Mouse (Mus musculus): ENCODE data around the gene Metrnl. TPM values are rescaled to one million over a fixed set of nuclear protein-coding genes. Genes with fewer than 3 reads are reported as not detected.

Metrnl gene
- total RNA-seq, 2 experiments from 2014 or later = 10.7 to 12.2 TPM

DNA sequence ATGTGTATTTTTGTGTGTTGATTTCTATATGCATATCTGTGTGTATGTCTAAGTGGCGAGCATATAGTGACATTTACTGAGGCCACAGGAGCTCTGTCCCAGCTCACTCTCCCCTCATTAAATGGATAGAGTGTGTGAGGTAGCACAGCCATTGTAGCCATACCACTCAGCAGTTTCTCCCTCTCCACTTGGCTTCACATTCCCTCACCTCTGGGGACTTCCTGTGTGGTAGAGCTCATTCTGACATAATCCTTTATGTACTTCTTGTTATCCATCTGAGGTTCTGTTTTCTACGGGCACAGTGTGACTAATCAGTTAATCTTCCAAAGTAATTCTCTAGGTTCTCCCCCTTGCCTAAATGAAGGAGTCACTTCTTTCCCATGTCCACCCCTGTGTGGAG is 21.1 kb downstream of the Metrnl start:
- no peak for DNase-seq (ENCODE audit: extremely low spot score in 1 of 2, low spot score in 1 of 2)

DNA sequence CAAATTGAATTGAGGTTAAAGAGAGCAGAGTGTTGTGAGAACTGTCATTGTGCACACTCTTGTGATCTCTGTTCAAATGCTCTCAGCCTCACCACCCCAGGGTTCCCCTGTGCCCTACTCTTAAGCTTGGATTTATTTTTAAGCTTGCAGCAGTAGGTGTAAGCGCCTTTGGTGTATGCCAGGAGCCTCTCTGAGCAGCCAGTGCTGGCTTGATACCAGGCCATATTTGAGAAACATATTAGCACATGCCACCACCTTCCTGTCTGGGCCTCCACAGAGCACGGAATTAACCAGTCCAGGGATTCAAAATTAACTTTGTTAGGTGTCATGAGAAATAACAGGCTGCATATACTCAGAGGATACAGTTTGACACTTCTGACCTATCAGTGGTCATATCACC is 25.3 kb downstream of the Metrnl start:
- no peak for DNase-seq (ENCODE audit: extremely low spot score in 1 of 2, low spot score in 1 of 2)

DNA sequence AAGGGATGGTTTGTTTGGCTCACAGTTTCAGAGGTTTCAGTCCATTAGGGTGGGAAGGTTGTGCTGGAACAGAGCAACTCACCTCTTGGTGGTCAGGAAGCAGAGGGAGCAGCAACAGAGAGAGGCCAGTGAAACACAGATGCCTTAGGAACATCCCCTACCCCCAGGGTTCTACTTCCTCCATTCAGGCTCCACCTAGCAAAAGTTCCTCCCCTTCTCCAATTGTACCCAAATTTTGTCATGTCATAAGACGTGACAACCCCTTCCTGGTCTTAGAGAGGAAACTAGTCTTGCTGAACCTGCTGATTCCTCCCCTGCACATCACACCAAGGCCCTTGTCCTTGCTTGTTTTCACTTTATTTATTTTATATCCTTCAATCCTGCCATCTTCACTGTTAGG is 32.8 kb downstream of the Metrnl start:
- DNase-seq (ENCODE audit: extremely low spot score in 1 of 2, low spot score in 1 of 2) = no peak

DNA sequence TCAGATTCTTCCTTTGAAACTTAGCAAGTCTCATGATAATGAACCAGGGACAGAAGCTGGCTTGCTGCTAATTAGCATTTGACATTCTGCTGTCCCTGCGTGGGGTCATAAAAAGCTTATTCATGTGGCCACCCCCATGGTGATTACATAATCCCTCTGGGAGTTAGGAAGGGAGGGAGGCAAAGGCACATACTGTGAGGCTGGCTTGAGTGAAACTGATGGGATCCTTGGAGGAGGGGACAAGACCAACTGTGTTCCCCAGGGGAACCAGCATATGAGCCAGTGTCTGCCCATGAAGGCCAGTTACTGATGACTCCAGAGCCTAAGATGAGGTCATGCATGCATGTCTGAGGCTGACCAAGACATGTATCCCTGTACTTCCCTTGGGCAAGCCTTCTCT is 33.5 kb downstream of the Metrnl start:
- no peak for DNase-seq (ENCODE audit: extremely low spot score in 1 of 2, low spot score in 1 of 2)

DNA sequence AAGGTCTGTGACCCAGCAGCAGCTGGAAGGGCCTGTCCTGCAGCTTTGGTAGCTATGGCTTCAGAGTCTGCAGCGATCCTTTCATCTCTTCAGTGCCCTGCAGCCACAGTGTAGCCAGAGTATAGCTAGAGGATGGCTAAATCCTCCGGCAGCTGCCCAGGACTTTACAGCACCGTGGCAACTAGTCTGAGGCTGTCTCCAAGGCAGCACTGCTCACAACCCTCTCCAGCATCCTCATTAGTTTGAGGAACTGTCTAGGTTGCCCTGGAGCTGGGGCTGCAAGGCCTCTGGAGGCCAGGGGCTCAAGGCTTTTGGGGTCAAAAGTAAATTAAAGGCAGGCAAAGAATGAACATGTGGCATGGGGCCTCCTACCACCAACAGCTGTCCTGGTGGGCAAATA is 37.3 kb downstream of the Metrnl start:
- no peak for DNase-seq (ENCODE audit: extremely low spot score in 1 of 2, low spot score in 1 of 2)

DNA sequence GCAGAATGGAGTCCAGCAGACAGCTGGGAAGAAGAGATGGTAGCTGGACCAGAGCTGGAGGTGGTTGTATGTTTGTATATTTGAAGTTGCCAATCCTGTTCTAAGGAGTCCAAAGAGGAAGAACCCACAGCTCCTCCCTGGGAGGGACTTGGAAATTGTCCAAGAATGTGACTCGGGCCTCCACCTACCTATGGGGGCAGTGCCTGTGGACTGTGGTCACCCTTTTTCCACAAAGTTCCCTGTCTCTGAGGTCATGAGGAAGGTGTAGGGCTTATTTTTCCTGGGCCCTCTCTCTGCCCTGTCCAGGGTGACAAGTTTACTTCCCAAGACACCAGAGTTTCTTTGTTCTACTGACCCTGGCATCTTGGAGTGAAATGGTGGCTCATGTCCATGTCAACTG is 39.6 kb downstream of the Metrnl start:
- DNase-seq (ENCODE audit: extremely low spot score in 1 of 2, low spot score in 1 of 2) = no peak

DNA sequence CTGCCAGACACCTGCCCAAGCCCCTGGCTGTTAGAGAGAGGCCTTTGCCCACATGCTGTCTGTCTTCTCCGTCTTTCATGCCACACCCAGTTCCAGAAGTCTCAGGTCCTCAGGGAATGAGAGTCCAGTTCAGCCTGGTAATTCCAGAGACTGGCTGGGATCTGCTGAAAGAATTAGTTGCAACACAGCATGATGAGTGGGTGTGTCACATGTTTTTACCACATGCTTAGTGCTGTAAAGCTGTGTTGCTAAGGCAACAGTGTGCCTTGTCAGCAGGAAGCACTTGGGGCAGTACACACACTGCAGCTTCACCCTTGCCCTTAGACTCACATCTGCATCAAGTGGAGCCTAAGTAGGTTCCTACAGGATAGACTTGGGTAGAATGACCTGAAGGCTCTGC is 40.1 kb downstream of the Metrnl start:
- peak in 1 of 2 experiments; percentile 15 for DNase-seq (ENCODE audit: extremely low spot score in 1 of 2, low spot score in 1 of 2)

DNA sequence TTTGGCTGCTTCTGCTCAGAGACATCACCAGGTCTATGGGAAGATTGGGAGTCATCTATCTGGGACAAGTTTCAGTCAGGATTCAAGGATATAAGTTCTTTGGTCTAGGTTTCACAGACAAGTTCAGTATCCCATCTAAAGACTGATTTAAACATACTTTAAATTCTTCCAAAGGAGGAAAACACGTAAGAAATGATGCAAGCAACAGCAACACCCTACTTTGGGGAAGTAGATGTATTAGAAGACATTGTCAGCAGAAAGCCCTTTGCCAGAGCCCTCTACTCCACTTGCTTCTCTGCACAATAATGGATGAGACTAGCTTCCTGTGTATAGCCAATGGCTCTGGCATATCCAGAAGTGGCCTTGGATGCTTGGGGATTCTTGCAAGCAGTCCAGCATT is 41.8 kb downstream of the Metrnl start:
- DNase-seq (ENCODE audit: extremely low spot score in 1 of 2, low spot score in 1 of 2) = no peak

DNA sequence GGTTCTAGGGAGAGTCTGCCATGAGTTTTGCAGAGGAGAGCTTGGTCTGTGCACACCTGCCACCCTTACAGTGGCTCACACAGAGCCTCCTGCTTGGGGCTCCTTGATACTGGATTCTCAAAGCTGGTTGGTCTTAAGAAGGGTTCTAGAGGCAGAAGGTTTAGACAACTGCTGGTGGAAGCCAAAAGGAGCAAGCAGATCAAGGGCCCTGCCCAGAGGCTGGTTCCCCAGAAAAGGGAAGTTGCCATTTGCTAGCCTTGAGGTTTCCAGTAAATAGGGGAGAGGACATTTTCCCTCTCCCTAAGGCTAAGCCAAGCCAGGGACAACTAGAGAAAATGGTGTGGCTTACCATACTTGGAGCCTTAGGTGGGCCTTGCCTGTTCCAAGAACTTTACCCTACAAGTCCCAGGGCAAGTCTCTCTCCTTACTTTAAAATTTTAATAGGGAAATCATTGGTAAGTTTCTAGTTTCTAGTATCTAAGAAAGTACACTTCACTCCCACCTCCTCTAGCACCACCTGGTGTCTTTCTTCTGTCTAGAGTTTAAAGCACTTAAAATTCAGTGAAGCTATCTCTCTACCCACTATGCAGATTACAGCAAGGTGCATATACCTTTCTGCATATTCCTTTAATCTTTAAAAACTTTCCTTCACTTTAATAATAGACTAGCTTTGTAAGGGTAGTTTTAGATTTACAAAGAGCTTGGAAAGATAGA is 42.7 kb downstream of the Metrnl start:
- no peak for DNase-seq (ENCODE audit: extremely low spot score in 1 of 2, low spot score in 1 of 2)

DNA sequence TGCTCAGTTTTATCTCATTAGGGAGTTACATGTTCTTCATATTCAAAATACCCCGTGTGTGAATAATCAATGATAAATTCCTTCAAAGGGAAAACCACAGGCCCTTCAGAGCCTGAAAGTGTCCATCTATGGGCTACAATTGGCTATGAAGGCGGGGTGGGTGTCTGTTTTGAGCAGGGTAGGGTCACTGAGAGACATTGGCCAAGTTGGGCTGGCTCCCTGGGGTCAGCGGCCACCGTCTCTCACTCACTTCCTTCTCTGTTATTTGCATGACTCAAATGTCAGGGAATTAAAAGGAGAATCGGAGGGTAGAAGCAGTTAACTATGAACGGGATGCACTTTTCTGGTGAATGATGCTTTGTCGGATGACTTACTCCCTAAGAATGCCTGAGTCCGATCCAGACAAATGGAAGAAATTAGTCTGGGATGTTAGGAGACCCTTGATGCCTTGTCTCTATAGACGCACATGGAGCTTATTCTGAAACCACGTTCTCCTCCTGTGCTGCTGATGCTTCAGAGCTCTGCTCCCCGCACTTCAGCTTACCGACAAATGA is 45.7 kb downstream of the Metrnl start:
- DNase-seq (ENCODE audit: extremely low spot score in 1 of 2, low spot score in 1 of 2) = no peak

DNA sequence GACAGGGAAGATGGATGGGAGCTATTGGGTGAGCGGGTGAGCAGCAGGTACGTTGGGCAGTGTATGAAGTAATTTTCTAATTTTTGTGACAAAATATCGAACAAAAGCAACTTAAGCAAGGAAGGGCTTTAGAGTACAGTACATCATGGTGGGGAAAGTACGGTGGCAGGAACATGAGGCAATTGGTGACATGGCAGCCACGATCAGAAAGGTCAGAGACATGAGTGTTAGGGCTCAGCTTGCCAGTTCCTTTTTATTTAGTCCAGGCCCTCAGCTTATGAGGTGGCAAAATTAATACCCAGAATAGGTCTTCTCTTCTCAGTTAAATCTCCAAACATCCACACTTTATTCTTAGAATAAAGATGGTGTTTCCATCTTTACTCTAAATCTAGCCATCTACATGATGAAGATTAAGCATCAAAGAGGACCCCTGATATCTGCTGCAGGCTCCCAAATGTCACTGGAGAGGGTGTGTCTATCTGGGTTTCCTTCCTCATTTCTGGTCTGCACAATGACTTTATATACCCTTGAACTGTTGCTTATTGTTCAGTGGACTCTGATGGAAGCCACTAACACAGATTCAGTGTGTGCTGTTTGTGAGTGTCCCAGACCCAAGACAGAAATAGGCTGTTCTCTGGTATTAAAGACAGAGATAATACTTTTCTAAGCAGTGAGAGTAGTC is 46.8 kb downstream of the Metrnl start:
- DNase-seq (ENCODE audit: extremely low spot score in 1 of 2, low spot score in 1 of 2) = no peak

Other genes starting within 250 kb of the Metrnl start
- 10 to 100 TPM; 41.7 to 46.2 TPM for gene Tbcd, start 249.6 kb upstream of the Metrnl start, total RNA-seq (2021)
- under 1 TPM; 0.14 to 0.22 TPM for gene Zfp750, start 182.2 kb upstream of the Metrnl start, total RNA-seq (2021)
- 1 to 10 TPM; 6.4 to 7.0 TPM for gene B3gntl1, start 28.4 kb upstream of the Metrnl start, total RNA-seq (2021)
- not detected for gene Ptchd3, start 128.7 kb downstream of the Metrnl start, total RNA-seq (2021)

Data from layer of hippocampus, postnatal 25 days (tissue).